Mouse (Mus musculus) CH12.LX (cell line): ENCODE data around the gene Heatr5b. TPM values are rescaled to one million over a fixed set of nuclear protein-coding genes. Genes with fewer than 3 reads are reported as not detected.

Source experiments
- DNase-seq: peaks from one replicate; pipeline ENCODE4 v3.0.0-alpha.2; 2013; ENCODE audit errors: extremely low read depth
- H3K27ac ChIP-seq: 2 replicates; pipeline ENCODE4 v1.5.1; 2012; ENCODE audit warnings: low read depth, mild to moderate bottlenecking, control low read depth, moderate library complexity; ENCODE audit not compliant: insufficient read depth
- H3K27me3 ChIP-seq: replicated peaks from 2 replicates; pipeline ENCODE3; 2012; ENCODE audit warnings: inconsistent platforms
- H3K36me3 ChIP-seq, 2 experiments: replicated peaks in 1 of 2; 2 replicates each; pipeline versions ENCODE3 to v1.6.1; 2012; ENCODE audit warnings: inconsistent platforms in 1 of 2, low read length in 1 of 2, mild to moderate bottlenecking in 1 of 2, mixed read lengths in 1 of 2, moderate library complexity in 1 of 2; ENCODE audit not compliant: control insufficient read depth in 1 of 2, insufficient read depth in 1 of 2
- H3K4me1 ChIP-seq, 2 experiments: 2 replicates each; pipeline ENCODE4 v1.6.1; 2012; ENCODE audit warnings: inconsistent platforms in 1 of 2, moderate library complexity in 1 of 2; ENCODE audit not compliant: insufficient read depth in 2 of 2, control insufficient read depth in 1 of 2
- H3K4me2 ChIP-seq: 2 replicates; pipeline ENCODE4 v1.6.1; 2012; ENCODE audit warnings: low read depth, mild to moderate bottlenecking, control low read depth; ENCODE audit not compliant: poor library complexity, insufficient read depth, severe bottlenecking
- H3K4me3 ChIP-seq, 3 experiments: fragments of 150-350 bp in 1 of 3; sonication (generic) in 1 of 3; replicated peaks in 1 of 3; 2 replicates each; pipeline versions ENCODE3 to v1.5.1; 2011 to 2012; ENCODE audit warnings: low read depth in 2 of 3, low read length in 2 of 3, mild to moderate bottlenecking in 2 of 3, moderate library complexity in 2 of 3, control low read depth in 1 of 3, improper control_type of control experiment in 1 of 3, inconsistent platforms in 1 of 3, mixed read lengths in 1 of 3; ENCODE audit not compliant: poor library complexity in 1 of 3
- H3K79me2 ChIP-seq: replicated peaks from 2 replicates; pipeline ENCODE4 v1.6.1; 2012; ENCODE audit warnings: mild to moderate bottlenecking, moderate library complexity; ENCODE audit not compliant: control insufficient read depth, poor library complexity, insufficient read depth, severe bottlenecking; ENCODE audit errors: extremely low read depth
- H3K9ac ChIP-seq: 2 replicates; pipeline ENCODE4 v1.6.1; 2012; ENCODE audit warnings: low read depth, mild to moderate bottlenecking, control low read depth, moderate library complexity; ENCODE audit not compliant: insufficient read depth
- H3K9me3 ChIP-seq: replicated peaks from 2 replicates; pipeline ENCODE3; 2012; ENCODE audit warnings: low read length, inconsistent platforms, mixed read lengths
- BHLHE40 ChIP-seq: IDR thresholded peaks from 2 replicates; pipeline ENCODE4 v1.6.1; 2011; ENCODE audit warnings: mild to moderate bottlenecking, low read depth, low read length, improper control_type of control experiment
- CTCF ChIP-seq, 2 experiments: IDR thresholded peaks in 1 of 2; conservative IDR thresholded peaks in 1 of 2; 2 replicates each; pipeline ENCODE4 v1.5.1; 2011 to 2012; ENCODE audit warnings: low read depth in 2 of 2, low read length in 2 of 2, improper control_type of control experiment in 1 of 2, inconsistent platforms in 1 of 2, mild to moderate bottlenecking in 1 of 2, moderate library complexity in 1 of 2
- E2F4 ChIP-seq: IDR thresholded peaks from 2 replicates; pipeline ENCODE4 v1.6.1; 2011; ENCODE audit warnings: low read depth, low read length, improper control_type of control experiment; ENCODE audit not compliant: insufficient replicate concordance
- ELF1 ChIP-seq: IDR thresholded peaks from 2 replicates; pipeline ENCODE4 v1.6.1; 2014; ENCODE audit warnings: low read depth, mild to moderate bottlenecking, inconsistent platforms, low read length, improper control_type of control experiment
- EP300 ChIP-seq: IDR thresholded peaks from 2 replicates; pipeline ENCODE4 v1.6.1; 2011; ENCODE audit warnings: low read length, improper control_type of control experiment
- ETS1 ChIP-seq: conservative IDR thresholded peaks from 2 replicates; pipeline ENCODE4 v1.6.1; 2012; ENCODE audit warnings: low read depth, mild to moderate bottlenecking, inconsistent platforms, low read length, improper control_type of control experiment, moderate library complexity
- HCFC1 ChIP-seq: IDR thresholded peaks from 2 replicates; pipeline ENCODE4 v1.6.1; 2012; ENCODE audit warnings: low read depth, mild to moderate bottlenecking, inconsistent platforms, low read length, improper control_type of control experiment
- IRF4 ChIP-seq: IDR thresholded peaks from 2 replicates; pipeline ENCODE4 v1.6.1; 2014; ENCODE audit warnings: low read depth, mild to moderate bottlenecking, inconsistent platforms, low read length, improper control_type of control experiment
- JUN ChIP-seq: IDR thresholded peaks from 2 replicates; pipeline ENCODE4 v1.6.1; 2011; ENCODE audit warnings: low read depth, mild to moderate bottlenecking, low read length, improper control_type of control experiment, moderate library complexity; ENCODE audit not compliant: insufficient read depth
- MAFK ChIP-seq: IDR thresholded peaks from 2 replicates; pipeline ENCODE4 v1.6.1; 2011; ENCODE audit warnings: low read length, improper control_type of control experiment; ENCODE audit not compliant: insufficient replicate concordance
- MAX ChIP-seq: IDR thresholded peaks from 2 replicates; pipeline ENCODE4 v1.6.1; 2011; ENCODE audit warnings: low read length, improper control_type of control experiment
- MAZ ChIP-seq: IDR thresholded peaks from 2 replicates; pipeline ENCODE4 v1.6.1; 2012; ENCODE audit warnings: low read depth, mild to moderate bottlenecking, inconsistent platforms, low read length, improper control_type of control experiment, moderate library complexity
- MEF2A ChIP-seq: IDR thresholded peaks from 2 replicates; pipeline ENCODE4 v1.6.1; 2014; ENCODE audit warnings: low read depth, mild to moderate bottlenecking, inconsistent platforms, low read length, improper control_type of control experiment, borderline replicate concordance
- MXI1 ChIP-seq: IDR thresholded peaks from 2 replicates; pipeline ENCODE4 v1.6.1; 2011; ENCODE audit warnings: mild to moderate bottlenecking, low read depth, low read length, improper control_type of control experiment
- MYC ChIP-seq: IDR thresholded peaks from 2 replicates; pipeline ENCODE4 v1.6.1; 2011; ENCODE audit warnings: low read depth, mild to moderate bottlenecking, improper control_type of control experiment, low read length
- NRF1 ChIP-seq: IDR thresholded peaks from 2 replicates; pipeline ENCODE4 v1.6.1; 2014; ENCODE audit warnings: low read depth, mild to moderate bottlenecking, inconsistent platforms, low read length, improper control_type of control experiment, moderate library complexity
- PAX5 ChIP-seq: IDR thresholded peaks from 2 replicates; pipeline ENCODE4 v1.6.1; 2012; ENCODE audit warnings: low read length, inconsistent platforms, mixed read lengths
- POLR2A ChIP-seq: IDR thresholded peaks from 2 replicates; pipeline ENCODE4 v1.6.1; 2011; ENCODE audit warnings: low read depth, mild to moderate bottlenecking, improper control_type of control experiment, low read length
- POLR2AphosphoS2 ChIP-seq: IDR thresholded peaks from 2 replicates; pipeline ENCODE4 v1.6.1; 2011; ENCODE audit warnings: low read depth, low read length, improper control_type of control experiment
- RCOR1 ChIP-seq: conservative IDR thresholded peaks from 2 replicates; pipeline ENCODE4 v1.6.1; 2012; ENCODE audit warnings: low read depth, mild to moderate bottlenecking, inconsistent platforms, low read length, improper control_type of control experiment
- SMC3 ChIP-seq: IDR thresholded peaks from 2 replicates; pipeline ENCODE4 v1.6.1; 2011; ENCODE audit warnings: low read depth, low read length, improper control_type of control experiment
- TBP ChIP-seq: conservative IDR thresholded peaks from 2 replicates; pipeline ENCODE4 v1.6.1; 2011; ENCODE audit warnings: low read depth, low read length, improper control_type of control experiment
- USF1 ChIP-seq: IDR thresholded peaks from 2 replicates; pipeline ENCODE4 v1.6.1; 2014; ENCODE audit warnings: low read depth, mild to moderate bottlenecking, inconsistent platforms, low read length, improper control_type of control experiment
- ZC3H11A ChIP-seq: IDR thresholded peaks from 2 replicates; pipeline ENCODE4 v1.6.1; 2012; ENCODE audit warnings: low read depth, mild to moderate bottlenecking, inconsistent platforms, low read length, improper control_type of control experiment
- ZKSCAN1 ChIP-seq: IDR thresholded peaks from 2 replicates; pipeline ENCODE4 v1.6.1; 2012; ENCODE audit warnings: low read depth, inconsistent platforms, low read length, improper control_type of control experiment, borderline replicate concordance
- ZNF384 ChIP-seq: IDR thresholded peaks from 2 replicates; pipeline ENCODE4 v1.6.1; 2012; ENCODE audit warnings: low read depth, low read length, improper control_type of control experiment, inconsistent platforms
- dilution Hi-C: fragments of 300-500 bp; cut with MboI; formaldehyde crosslinking; loops from 2 replicates; pipeline ENCODE4 v1.14.3; 2020; ENCODE audit warnings: low sequenced_read_pairs; ENCODE audit not compliant: extremely low pct_unique_long_range_greater_than_20kb, extremely low pct_ligation_motif_present
- in situ Hi-C: fragments of 300-500 bp; cut with MboI; formaldehyde crosslinking; loops from 3 replicates; pipeline ENCODE4 v1.14.3; 2019; ENCODE audit warnings: low sequenced_read_pairs, low pct_ligation_motif_present, low pct_unique_long_range_greater_than_20kb, mixed read lengths
- polyA plus RNA-seq: library from polyadenylated mRNA; unstranded; fragments of >175 nt; gene quantifications from 2 replicates; pipeline ENCODE4 v1.2.1, GENCODE M21; 2012; ENCODE audit warnings: low read depth; ENCODE audit not compliant: insufficient read length
- total RNA-seq, 2 experiments: library from RNA; depleted of rRNA; stranded (reverse); fragments of 300-350 nt in 1 of 2; fragments of >200 nt in 1 of 2; gene quantifications; 2 replicates each; pipeline ENCODE4 v1.2.3; 2012 to 2014

Gene Heatr5b
- total and polyA plus RNA-seq, 3 experiments = 13.0 to 21.5 (median 17.9) TPM

GRCm38 (mm10) chr17:78752064-78752463 lies 83.1 kb downstream of the Heatr5b start:
- TF ChIP-seq ETS1 = no peak
- TF ChIP-seq CTCF (conservative IDR thresholded peaks at IDR 0.05 in 1 of 2, IDR thresholded peaks at IDR 0.05 in 1 of 2; ENCODE audit: low read depth in 2 of 2, low read length in 2 of 2) = peak; percentile 22 to 49; a peak in 2 of 4 replicates
- no peak for TF ChIP-seq NRF1
- TF ChIP-seq IRF4 = no peak
- TF ChIP-seq PAX5 = no peak
- TF ChIP-seq, all 38 proteins: peak for 1
- DNase-seq = no peak
- H3K36me3 ChIP-seq = peaks cover 12 to 35% of the 10 kb centered on the region in 2 experiments
- H3K79me2 ChIP-seq = no peaks in the 10 kb centered on the region
- in situ Hi-C loops = loop anchor here (10.0 kb wide), 1 partner anchor 147 kb away; no protein-coding TSS in a partner anchor
- 0 out of 2 replicates have a peak overlapping the region, but pooled peaks have one; percentile 3 for H3K4me2 ChIP-seq
- no peaks in the 10 kb centered on the region for H3K9me3 ChIP-seq
- no peak overlapping the region for H3K4me3 ChIP-seq
- H3K27ac ChIP-seq = peak overlapping the region; percentile 43; the same call in 1 of the 2 replicates
- no peak overlapping the region for H3K9ac ChIP-seq
- peaks cover 4 to 48% of the 10 kb centered on the region in 2 experiments; a peak in 3 of 4 replicates for H3K4me1 ChIP-seq
- dilution Hi-C loops = no loop called here
- H3K27me3 ChIP-seq = no peaks in the 10 kb centered on the region

GRCm38 (mm10) chr17:78748440-78748839 lies 86.7 kb downstream of the Heatr5b start:
- H3K27ac ChIP-seq = no peak overlapping the region
- in situ Hi-C loops = no loop called here
- H3K27me3 ChIP-seq = no peaks in the 10 kb centered on the region
- H3K9me3 ChIP-seq = no peaks in the 10 kb centered on the region
- H3K4me1 ChIP-seq = peaks cover 4 to 39% of the 10 kb centered on the region in 2 experiments; a peak in 3 of 4 replicates
- H3K4me3 ChIP-seq = peak overlapping the region in 1 of 3 experiments; percentile 15
- H3K9ac ChIP-seq = no peak overlapping the region
- dilution Hi-C loops = no loop called here
- DNase-seq = no peak
- H3K4me2 ChIP-seq = no peak overlapping the region
- no peaks in the 10 kb centered on the region for H3K79me2 ChIP-seq
- no peak for TF ChIP-seq USF1
- TF ChIP-seq ELF1 = no peak
- TF ChIP-seq MAX = 0 out of 2 replicates have a peak, but pooled peaks have one; percentile 20
- no peak for TF ChIP-seq E2F4
- no peak for TF ChIP-seq MXI1
- peak; percentile 72 for TF ChIP-seq BHLHE40
- TF ChIP-seq ZNF384 = no peak
- no peak for TF ChIP-seq ZC3H11A
- no peak for TF ChIP-seq NRF1
- TF ChIP-seq RCOR1 = no peak
- TF ChIP-seq ETS1 = 0 out of 2 replicates have a peak, but pooled peaks have one; percentile 17
- TF ChIP-seq MYC = no peak
- no peak for TF ChIP-seq HCFC1
- TF ChIP-seq POLR2AphosphoS2 = no peak
- no peak for TF ChIP-seq EP300
- TF ChIP-seq CTCF (conservative IDR thresholded peaks at IDR 0.05 in 1 of 2, IDR thresholded peaks at IDR 0.05 in 1 of 2; ENCODE audit: low read depth in 2 of 2, low read length in 2 of 2) = no peak
- TF ChIP-seq TBP = no peak
- TF ChIP-seq ZKSCAN1 = no peak
- no peak for TF ChIP-seq MEF2A
- TF ChIP-seq MAFK = peak; percentile 68
- no peak for TF ChIP-seq JUN
- no peak for TF ChIP-seq POLR2A
- TF ChIP-seq MAZ = no peak
- TF ChIP-seq IRF4 = 0 out of 2 replicates have a peak, but pooled peaks have one; percentile 10
- no peak for TF ChIP-seq SMC3
- peaks cover 0 to 14% of the 10 kb centered on the region in 2 experiments for H3K36me3 ChIP-seq
